Mouse (Mus musculus) kidney, postnatal 36 days (tissue): ENCODE measurements around the gene Pemt.
"Not testable (repeated sequence)": the region's sequence is repeated elsewhere in the genome, so short reads cannot be mapped to it uniquely, and the experiment has no call there.

Experiments used
- DNase-seq, 2 experiments: peaks; one replicate each; pipeline ENCODE4 v3.0.0; 2021 to 2022; ENCODE audit warnings: mixed read lengths in 2 of 2

Gene Pemt

DNA sequence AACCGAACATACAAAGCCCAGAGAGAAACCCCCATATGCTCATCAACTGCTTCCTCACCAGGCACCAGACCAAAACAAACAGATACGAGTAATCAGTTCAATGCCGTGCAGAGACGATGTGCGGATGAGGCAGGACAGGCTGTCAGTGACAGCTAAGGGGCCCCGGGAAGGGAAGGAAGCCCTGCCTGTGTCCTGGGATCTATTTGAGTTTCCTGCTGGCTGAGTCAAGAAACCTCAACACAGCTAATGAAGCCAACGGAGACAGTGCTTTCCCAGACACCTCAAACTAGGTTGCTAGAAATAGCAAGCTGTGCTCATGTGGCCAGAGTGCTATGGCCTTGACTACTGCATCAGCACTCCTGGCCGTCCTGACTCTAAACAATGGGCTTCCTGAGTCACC, 54.9 kb downstream of the Pemt start:
- peak; percentile 18 to 27 for DNase-seq

- DNase-seq: no peak
Measured at GRCm38 (mm10) chr11:59989406-59989805, 56.9 kb downstream of the Pemt start.

- peak; percentile 36 to 65 for DNase-seq
Measured at GRCm38 (mm10) chr11:59977831-59978230, 68.5 kb downstream of the Pemt start.

DNA sequence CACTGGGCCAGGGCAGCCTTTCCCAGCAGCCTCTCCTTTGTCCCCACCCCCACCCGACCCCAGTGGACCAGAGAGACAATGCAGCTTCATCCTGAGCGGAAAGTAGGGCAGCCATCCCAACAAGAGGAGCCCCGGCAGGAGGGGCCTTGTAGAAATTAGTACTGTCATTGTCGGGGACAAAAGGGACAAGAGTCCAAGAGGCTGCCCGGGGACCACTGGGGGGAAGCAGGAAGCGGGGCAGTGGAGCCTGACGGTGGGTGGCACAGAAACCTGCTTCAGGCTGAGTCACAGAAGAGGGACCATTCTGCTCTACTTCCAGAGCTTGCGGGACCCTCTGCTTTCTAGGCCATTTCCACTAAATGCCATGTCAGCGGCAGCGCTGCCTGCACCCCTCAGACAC, 71.0 kb downstream of the Pemt start:
- DNase-seq: no peak

- DNase-seq: peak in 1 of 2 experiments; percentile 18
Measured at GRCm38 (mm10) chr11:59973389-59973788, 72.9 kb downstream of the Pemt start.

DNA sequence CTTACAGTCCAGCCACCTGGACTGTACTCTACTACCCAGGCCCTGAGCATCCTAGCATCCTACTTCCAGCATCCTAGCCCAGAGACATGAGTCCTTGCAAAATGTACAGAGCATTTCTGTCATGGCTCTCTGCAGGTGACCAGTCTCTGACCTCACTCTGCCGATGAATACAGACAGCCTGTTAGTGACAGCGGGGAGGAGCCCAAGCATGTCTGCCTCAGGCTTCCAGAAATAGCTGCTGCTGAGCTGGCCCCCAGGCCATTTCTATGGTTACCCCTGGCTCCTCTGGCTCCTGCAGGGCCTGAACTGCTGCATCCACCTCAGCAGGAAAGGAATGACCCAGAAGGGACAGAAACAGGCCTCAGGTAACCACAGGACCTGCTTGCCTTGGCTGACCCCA, 74.6 kb downstream of the Pemt start:
- no peak for DNase-seq

DNA sequence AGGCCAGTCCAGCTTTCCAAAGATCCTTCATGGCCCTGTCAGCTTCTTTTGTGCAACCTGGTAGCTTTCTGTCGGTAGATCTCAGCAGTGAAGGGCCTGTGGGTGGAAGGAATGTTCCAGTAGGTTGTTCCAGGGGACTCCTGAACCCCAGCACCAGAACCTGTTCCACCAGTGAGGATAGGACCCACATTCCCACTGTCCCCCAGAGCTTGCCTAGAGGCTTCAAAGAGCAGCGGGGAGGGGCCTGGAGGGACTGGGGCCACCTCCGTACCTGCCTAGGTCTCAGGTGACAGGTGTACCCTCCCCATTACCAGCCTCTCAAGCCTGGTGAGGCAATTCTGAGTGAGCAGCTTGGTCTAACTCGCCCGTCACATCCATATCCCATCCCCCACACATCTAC, 75.5 kb downstream of the Pemt start:
- no peak for DNase-seq

DNA sequence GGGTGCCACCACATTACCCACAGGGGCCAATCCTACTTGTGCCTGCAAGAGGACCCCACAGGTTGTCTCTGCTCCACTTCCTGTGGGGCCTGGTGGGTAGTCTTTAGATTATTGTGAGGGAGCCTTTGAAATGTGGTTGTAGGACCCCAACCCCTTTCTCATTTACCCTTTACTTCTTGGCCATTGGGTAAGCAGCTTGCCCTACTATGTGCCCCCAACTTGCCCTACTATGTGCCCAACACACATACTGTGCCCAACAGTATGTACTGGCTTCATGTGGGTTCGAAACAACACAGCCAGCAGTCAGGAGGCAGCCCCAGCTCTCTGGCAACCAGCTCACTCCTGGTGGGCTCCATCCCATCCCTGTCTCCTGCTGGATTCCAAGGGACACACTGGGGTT, 78.5 kb downstream of the Pemt start:
- DNase-seq: no peak

- DNase-seq: no peak
Measured at GRCm38 (mm10) chr11:59966102-59966483, 80.2 kb downstream of the Pemt start.

DNA sequence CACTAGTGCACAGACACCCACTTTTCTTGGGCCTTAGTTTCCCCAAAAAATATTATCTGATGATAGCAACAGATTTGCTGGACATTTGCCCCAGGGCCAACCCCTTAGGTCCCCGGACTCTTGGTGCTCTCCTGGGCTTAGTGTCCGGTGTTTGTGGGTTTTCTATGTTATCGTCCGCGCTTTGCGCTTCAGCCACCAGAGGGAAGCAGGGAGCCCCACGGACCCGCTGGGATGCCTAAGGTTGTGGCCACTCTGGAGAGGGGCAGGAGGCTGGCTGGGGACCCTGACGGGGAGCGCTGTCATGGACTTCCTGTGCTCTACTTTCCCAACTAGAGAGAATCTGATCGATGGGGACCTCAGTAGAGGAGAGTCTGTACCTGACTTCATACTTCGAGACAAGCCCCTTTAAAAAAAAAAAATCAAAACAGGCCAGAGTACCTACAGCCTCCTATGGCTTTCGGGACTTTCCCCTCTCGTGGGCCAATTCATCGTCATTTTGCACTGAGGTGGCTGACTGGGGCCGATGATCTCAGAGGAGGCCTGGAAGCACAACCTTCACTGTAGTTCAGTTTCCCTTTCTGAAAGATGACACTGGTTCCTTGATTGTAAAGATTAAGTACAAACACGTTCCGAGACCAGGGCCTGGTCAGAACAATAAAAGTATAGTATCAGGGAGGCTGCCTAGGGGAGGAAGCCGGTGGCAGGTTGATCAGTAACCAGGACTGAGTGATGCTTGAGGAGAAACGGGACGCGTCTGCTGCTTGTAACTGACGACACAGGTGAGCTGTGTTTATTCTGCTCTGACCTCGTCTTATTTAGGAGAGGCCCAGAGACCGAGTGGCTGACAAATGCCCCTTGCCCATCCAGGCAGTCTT, 80.8 kb downstream of the Pemt start:
- DNase-seq: peak; percentile 83 to 92

- DNase-seq: peak; percentile 93 to 95
Measured at GRCm38 (mm10) chr11:59964818-59965217, 81.5 kb downstream of the Pemt start, which contains the start of gene Rasd1. Gene Rasd1 (minus strand): TSS chr11:59964944.

GRCm38 (mm10) chr11:59964163-59964758, 82.0 kb downstream of the Pemt start:
- DNase-seq: peak in 1 of 2 experiments; percentile 48

- peak in 1 of 2 experiments; percentile 29 for DNase-seq
Measured at GRCm38 (mm10) chr11:59963364-59964162, 82.7 kb downstream of the Pemt start.

GRCm38 (mm10) chr11:59962590-59962989, 83.7 kb downstream of the Pemt start:
- DNase-seq: no peak

DNA sequence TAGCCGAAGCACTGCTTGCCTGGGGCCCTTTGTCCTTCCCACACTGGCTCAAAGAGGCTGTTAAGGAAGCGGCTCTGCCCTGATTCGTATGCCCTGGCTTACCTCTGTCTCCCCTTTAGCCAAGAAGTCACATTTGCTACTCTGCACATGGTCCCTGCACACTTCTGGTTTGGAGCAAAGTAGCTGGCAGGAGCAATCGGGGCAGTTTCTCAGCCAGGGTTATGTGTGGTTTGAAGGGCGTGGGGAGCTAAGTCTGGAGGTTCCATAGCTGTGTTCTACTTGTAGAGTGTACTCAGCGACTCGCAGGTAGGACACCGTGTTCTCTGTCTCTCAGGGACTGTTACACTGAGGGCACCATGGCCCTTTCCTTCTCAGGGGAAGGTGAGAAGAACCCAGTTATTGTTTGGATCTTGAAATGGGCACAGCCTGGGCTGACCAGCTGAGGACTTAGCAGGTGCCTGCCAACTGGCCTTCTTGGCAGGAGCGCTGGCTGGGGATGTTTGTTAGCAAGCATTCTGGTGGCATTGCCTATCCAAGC, 84.9 kb downstream of the Pemt start:
- DNase-seq: no peak

- DNase-seq: no peak
Measured at GRCm38 (mm10) chr11:59960476-59961337, 85.6 kb downstream of the Pemt start.

- DNase-seq: no peak
Measured at GRCm38 (mm10) chr11:59959453-59959852, 86.8 kb downstream of the Pemt start.

DNA sequence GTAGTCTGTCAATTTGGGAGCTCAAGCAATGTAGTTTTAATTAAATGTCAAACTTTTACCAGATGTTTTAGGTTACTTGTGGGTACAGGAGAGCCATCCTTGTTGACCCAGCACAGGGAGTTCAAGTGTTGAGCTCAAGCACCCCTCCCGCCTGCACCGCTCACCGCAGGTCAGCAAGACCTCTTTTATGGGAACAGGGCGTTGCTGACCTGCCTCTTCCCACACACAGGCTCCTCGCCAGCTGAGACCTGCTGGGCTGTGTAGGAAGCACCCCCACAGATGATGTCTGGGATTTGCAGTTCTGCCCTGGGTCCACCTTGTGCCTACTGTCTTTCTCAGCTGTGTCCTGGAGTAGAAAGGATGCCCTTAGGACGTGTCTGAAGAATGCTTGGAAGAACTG, 89.5 kb downstream of the Pemt start:
- no peak for DNase-seq

DNA sequence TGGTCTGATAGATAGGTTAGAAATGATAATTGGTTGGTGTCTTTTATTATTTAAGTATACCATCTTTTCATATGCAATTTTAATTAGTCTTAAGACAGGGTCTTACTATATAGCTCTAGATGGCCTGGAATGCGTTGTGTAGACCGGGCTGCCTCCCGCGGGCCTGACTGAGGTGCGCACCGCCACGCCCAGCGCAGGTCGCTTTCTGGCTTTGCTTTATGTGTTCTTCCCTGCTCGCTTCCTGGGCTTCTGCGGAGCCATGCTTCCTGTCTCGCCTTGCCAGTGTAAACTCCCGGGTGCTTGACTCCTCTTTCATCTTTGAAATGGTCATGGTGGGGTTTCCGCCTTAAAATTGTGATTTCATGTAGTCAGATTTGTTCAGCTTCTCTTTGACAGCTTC, 93.4 kb downstream of the Pemt start:
- no peak for DNase-seq

DNA sequence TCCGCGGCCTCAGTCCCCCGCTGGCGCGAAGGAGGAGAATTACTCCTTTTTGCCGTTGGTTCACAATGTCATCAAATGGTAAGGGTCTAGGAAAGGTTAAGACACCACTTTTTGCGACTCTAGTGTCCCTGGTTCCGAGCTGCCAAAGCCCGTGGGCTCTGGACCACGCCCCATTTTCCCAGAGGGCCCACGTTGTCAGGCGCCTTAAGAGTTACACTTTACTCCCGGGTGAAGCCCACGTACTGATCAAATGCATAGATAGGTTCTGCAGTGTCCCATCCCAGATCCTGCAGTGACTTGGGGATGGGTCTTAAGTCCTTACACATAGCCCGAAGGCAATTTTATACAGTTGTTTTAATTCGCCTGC, 97.9 kb downstream of the Pemt start:
- peak in 1 of 2 experiments; percentile 38 for DNase-seq

- peak; percentile 94 to 97 for DNase-seq
Measured at GRCm38 (mm10) chr11:59947752-59948400, 98.4 kb downstream of the Pemt start, which contains the start of gene Med9. Gene Med9 (plus strand): TSS chr11:59948206.

- DNase-seq: not testable (repeated sequence)
Measured at GRCm38 (mm10) chr11:59944855-59945254, 101.4 kb downstream of the Pemt start.
